Mouse (Mus musculus): ENCODE data around the gene Gm27027. TPM values are rescaled to one million over a fixed set of nuclear protein-coding genes. Genes with fewer than 3 reads are reported as not detected.

Gene Gm27027
- total RNA-seq, 2 experiments from 2014 or later = not detected

DNA sequence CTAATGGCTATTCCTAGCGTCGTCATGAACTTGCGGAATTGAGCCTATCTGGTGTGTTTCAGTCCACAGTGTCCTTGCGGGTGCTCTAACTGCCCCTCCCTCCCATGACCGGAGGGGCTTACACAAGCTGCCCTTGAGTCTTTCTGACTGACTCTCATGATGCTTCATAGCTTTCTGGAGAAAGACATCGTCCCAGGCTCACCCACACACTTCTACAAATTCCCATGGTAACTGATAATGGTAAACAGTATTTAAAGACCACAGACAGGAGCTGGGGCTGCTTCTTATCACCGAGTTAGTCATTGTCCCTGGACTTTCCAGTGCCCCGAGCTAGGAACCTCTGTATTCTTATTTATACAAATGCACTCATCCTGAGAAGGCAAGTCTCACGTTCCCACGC, 67.3 kb downstream of the Gm27027 start:
- DNase-seq = no peak

DNA sequence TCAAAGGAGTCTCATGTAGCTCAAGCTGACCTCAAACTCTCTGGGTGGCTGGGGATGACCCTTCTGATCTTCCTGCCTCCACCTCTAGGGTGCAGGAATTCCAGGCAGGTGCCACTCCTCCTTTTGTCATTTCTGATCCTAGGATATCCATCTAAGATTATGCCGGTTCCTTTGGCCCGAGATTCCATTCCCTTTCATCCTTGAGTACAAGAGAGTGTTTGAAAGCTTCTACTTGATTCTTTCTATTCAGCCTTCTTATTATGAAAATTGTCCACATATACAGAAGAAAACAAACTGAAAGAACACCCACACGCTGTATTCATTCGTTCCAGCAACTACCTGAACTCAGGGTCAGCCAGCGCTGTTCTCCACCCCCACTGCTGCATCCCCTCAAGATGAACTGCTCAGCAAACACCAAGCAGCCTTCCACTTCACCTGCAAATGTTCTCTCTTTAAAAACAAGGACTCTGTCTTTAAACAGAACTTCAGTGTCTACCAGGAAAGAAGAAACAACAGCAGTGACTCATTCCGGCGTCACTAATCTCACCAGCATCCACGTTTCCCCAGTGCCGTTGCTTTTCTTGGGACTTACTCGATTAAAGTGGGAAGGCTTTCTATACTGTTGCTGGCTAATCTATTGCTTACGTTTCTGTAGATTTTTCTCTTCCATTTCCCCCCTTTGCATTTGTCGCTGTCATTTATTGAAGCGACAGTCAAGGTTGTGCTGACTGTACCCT, 68.3 kb downstream of the Gm27027 start:
- DNase-seq = no peak

DNA sequence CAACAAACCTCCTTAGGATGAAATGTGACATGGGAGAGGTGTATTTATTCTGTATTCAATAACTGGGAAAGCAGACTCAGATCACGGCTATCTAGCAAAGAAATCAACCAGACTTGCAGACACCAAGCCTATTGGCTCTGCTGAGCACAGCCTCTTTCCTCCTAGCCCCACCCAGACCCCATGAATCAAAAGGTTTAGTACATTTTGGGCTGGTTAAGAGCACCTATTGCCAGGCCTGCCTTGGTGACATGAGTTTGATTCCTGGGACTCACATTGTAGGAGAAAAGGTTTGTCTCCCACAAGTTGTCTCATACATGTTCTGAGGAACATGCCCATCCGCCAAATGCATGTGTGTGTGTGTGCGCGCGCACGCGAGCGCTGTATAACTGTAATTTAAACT, 70.0 kb downstream of the Gm27027 start:
- no peak for DNase-seq

DNA sequence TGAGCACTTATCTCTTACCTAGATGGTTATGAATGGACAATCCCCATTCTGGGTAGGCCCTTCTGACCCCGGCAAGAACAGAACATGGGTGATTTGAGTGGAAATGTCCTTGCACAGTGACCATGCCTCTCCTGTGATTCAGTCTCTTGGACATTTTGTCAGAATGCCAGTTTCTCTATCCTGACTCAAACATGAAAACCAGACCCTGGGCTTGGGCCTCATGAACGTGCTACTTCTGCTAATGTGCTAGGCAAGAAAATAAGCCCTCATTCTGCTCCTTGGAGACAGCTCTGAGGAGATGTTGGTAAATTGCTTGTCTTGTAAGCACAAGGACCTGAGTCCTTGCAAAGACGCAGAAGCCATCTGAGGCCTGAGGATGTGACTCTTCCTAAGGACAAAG, 77.1 kb downstream of the Gm27027 start:
- no peak for DNase-seq

DNA sequence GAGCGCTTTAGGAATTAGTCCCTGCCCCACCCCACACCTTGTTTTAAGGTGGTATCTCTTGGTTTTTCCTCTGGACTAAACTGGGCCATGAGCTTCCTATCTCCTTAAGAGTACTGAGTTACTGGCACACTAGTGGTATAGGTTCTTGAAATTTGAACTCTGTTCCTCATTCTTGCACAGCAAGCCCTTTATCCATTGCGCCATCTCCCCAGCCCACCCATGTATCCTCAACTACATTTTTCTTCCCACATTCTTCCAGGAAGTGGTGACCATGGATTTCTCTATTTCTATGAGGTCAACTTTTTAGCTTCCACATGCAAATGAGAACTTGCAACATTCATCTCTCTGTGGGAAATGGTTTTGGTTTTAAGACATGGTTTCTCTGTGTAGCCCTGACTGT, 82.6 kb downstream of the Gm27027 start:
- no peak for DNase-seq

DNA sequence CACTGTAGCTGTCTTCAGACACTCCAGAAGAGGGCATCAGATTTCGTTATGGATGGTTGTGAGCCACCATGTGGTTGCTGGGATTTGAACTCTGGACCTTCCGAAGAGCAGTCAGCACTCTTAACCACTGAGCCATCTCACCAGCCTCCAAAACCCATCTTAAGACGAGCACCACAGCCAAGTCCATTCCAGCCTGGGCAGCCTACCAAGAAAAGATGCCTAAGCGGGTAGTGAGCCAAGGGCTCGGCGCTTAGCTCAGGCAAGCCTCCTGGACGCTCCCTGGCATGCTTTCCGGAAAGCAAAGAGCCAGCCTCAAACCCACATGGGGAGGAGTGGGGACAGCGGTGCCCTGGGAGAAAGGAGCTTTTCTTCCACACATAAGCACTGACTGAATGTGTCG, 84.2 kb downstream of the Gm27027 start:
- DNase-seq = peak; percentile 70

DNA sequence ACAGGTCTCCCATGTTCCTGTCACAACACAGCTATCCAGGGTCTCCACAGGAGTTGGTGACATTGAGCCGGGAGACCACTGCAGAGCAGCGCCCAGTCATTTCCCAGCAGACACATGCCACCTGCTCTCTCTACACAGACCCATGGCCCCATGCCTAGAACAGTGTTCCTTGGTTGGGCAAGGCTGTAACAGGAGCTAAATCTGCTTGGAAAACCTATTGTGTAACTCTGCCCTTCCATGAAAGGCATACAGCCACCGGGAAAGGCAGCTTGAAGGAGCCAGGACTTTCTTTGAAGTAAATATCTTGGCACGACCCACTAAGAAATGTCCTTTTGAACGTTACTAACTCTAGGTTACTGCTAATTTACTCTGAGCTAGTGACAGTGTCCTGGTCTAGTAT, 86.4 kb downstream of the Gm27027 start:
- DNase-seq = peak; percentile 70

DNA sequence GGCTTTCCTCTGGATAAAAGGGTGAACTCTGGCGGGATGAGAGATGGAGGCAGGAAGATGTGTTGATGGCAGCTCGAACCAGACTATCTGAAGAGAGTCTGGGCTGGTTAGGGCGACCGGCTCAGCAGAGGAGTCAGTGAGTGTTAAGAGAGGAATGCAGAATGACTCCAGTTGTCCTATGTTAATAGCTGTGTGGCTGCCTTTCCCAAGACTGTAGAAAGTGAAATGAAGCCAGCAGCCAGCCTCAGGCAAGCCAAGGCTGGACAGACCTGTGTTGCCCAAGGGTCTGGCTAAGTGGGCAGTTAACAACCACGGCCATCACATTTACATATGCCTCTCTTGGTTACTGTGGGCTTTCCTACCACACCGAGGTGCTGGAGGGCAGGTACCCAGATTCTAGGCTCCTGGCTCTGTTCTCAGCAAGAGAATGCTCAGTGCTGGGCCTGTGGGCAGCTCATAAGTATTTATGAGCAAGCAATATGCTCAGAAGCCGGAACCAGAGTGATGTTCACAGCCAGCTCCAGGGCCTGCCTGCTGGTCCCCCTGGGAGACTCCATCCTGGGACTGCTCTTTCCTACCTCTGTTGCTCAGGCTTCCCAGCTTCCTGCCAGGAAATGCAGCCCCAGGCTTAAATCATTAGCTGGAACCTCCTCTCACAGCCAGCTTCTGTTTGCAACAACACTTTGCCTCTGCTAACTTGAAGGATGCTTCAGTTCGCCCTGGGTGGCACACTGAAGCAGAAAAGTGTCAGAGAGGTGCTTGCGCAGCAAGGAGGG, 88.4 kb downstream of the Gm27027 start:
- DNase-seq = peak; percentile 37

Other genes starting within 250 kb of the Gm27027 start
- gene Ext2, start 173.8 kb downstream of the Gm27027 start, total RNA-seq (2021) = 10 to 100 TPM; 79.1 to 80.4 TPM
- gene Accs, start 146.4 kb downstream of the Gm27027 start, total RNA-seq (2021) = 10 to 100 TPM; 13.8 to 14.2 TPM
- gene Accsl, start 127.2 kb downstream of the Gm27027 start, total RNA-seq (2021) = 1 to 10 TPM; 1.3 to 1.4 TPM
- 10 to 100 TPM; 22.9 to 43.6 TPM for gene Gm13889, start 39.2 kb downstream of the Gm27027 start, total RNA-seq (2021)
- 10 to 100 TPM; 57.2 to 67.8 TPM for gene Alkbh3, start 14.5 kb upstream of the Gm27027 start, total RNA-seq (2021)
- gene Hsd17b12, start 161.6 kb upstream of the Gm27027 start, total RNA-seq (2021) = 100 to 1,000 TPM; 151 to 164 TPM

All from adrenal gland, postnatal 10 days (tissue).